Mouse (Mus musculus): ENCODE data around the gene Vezf1. TPM values are rescaled to one million over a fixed set of nuclear protein-coding genes. Genes with fewer than 3 reads are reported as not detected.

The Vezf1 gene
- 44.9 TPM for polyA plus RNA-seq (2017; shearing (Covaris generic))

DNA sequence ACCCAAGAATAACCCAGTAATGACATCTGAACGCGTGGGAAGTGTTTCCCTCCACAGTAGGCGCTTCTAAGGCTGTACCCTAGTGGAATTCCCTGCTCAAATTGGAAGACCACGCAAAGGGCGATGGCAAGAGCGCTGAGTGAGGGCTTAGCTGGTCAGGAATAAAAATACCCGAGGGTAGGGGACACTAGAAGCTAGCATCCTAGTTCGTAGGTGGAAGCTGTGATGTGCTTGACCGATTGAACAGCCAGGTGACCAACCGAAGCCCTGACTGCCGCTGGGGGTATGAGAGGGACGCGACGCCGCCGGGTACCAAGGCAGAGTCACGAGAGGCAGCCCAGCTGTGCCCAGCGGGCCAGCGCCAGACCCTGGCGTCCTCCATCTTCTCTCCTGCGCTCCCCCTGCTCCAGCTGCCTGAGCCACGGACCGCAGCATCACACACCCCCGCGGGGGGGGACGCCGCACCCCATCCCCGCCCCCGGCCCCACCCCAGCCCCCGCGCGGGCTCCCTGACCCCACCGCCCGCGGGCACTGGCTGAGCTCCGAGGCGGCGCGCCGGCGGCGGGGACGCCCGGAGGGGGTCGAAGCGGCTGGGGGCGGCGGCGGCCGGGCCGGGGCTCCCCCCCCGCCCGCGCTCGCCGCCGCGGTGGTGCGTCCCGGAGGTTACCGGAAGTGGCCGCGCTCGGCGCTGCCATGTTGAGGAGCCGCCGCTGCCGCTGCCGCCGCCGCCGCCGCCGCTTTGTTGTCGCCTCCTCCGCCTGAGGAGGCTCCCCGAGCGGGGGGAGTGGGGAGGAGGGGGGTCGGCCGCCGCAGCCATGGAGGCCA lies at the start of gene Vezf1:
Gene Vezf1 (plus strand): TSS at position 694 of the 825 bp plus-strand sequence.

DNA sequence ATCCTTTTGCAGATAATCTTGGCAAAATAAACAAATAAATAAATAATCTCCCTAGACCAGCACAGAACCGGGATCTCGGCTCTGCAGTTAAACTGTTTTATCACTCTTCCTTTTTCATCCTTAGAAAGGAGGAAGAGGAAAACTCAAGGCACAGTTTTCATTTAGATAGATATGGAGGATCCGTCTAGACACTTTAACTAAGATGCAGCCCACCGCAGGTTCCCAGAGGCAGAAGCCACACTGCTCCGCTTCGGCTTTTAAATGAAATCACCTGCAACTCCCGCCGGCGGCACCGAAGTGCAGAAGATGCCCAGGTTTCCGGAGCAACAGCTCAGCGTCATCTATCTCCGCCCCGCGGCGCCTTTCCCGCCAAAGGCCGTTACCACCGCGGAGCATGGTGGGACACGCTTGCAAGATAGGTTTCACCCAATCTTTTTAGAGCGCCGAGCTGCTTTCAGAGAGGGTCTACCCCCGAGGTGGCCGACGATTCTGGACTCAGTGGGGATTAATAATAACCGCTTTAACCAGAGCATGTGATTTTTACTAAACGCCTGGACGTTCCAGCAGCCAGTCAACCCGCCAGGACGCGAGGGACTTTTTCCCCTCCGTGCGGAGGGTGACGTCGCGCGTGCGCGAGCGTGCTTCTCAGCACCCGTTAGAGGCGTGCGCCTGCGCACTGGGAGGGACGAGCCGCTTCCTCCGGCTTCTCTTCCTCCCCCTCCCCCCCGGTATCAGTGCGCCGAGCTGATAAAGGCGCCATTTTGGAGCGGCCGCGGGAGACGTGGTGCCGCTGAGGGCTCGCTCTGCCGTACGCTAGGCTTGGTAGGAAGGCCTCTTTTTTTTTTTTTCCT lies 20.9 kb upstream of the Vezf1 start, which contains the start of gene Srsf1:
Gene Srsf1 (plus strand): TSS at position 430 of the 851 bp plus-strand sequence.

GRCm38 (mm10) chr11:88098021-88098729 lies 30.1 kb downstream of the Vezf1 start, which contains the start of gene Cuedc1:
Gene Cuedc1 (plus strand): TSS chr11:88098058.

Other genes with a start within 250 kb of the Vezf1 start
- gene Lpo, start 240.0 kb upstream of the Vezf1 start, polyA plus RNA-seq (2017; shearing (Covaris generic)): not detected
- gene Mks1, start 215.1 kb upstream of the Vezf1 start, polyA plus RNA-seq (2017; shearing (Covaris generic)): 15.3 TPM
- not detected for gene Epx, start 192.7 kb upstream of the Vezf1 start, polyA plus RNA-seq (2017; shearing (Covaris generic))
- gene Olfr462, start 176.0 kb upstream of the Vezf1 start, polyA plus RNA-seq (2017; shearing (Covaris generic)): not detected
- not detected for gene Olfr463, start 170.9 kb upstream of the Vezf1 start, polyA plus RNA-seq (2017; shearing (Covaris generic))
- not detected for gene Olfr464, start 147.3 kb upstream of the Vezf1 start, polyA plus RNA-seq (2017; shearing (Covaris generic))
- 17.2 TPM for gene Dynll2, start 80.7 kb upstream of the Vezf1 start, polyA plus RNA-seq (2017; shearing (Covaris generic))
- 290 TPM for gene Srsf1, start 20.9 kb upstream of the Vezf1 start, polyA plus RNA-seq (2017; shearing (Covaris generic))
- gene Cuedc1, start 29.8 kb downstream of the Vezf1 start, polyA plus RNA-seq (2017; shearing (Covaris generic)): 6.5 TPM
- gene Mrps23, start 136.1 kb downstream of the Vezf1 start, polyA plus RNA-seq (2017; shearing (Covaris generic)): 82.5 TPM
- not detected for gene Ccdc182, start 225.8 kb downstream of the Vezf1 start, polyA plus RNA-seq (2017; shearing (Covaris generic))